Mouse (Mus musculus) limb, embryonic 10.5 days (tissue): ENCODE measurements around the gene Lonp1. TPM values are rescaled to one million over a fixed set of nuclear protein-coding genes. Genes with fewer than 3 reads are reported as not detected.
"Not testable (repeated sequence)": the region's sequence is repeated elsewhere in the genome, so short reads cannot be mapped to it uniquely, and the experiment has no call there.

Experiments used
- DNase-seq: peaks from one replicate; pipeline ENCODE4 v3.0.0-alpha.2; 2017; ENCODE audit warnings: low spot score
- H3K27ac ChIP-seq: fragments of 300-500 bp; sonication (generic); 2 replicates; pipeline ENCODE4 v1.5.1; 2016; ENCODE audit warnings: mild to moderate bottlenecking
- H3K27me3 ChIP-seq: fragments of 300-500 bp; sonication (generic); 2 replicates; pipeline ENCODE4 v1.6.1; 2016; ENCODE audit warnings: low read depth, mild to moderate bottlenecking; ENCODE audit not compliant: poor library complexity, severe bottlenecking
- H3K36me3 ChIP-seq: fragments of 300-500 bp; sonication (generic); 2 replicates; pipeline ENCODE4 v1.6.1; 2016; ENCODE audit warnings: mild to moderate bottlenecking, moderate library complexity
- H3K4me1 ChIP-seq: fragments of 300-500 bp; sonication (generic); 2 replicates; pipeline ENCODE4 v1.6.1; 2016
- H3K4me3 ChIP-seq: fragments of 300-500 bp; sonication (generic); 2 replicates; pipeline ENCODE4 v1.5.1; 2016; ENCODE audit warnings: mild to moderate bottlenecking, moderate library complexity
- H3K9me3 ChIP-seq: fragments of 300-500 bp; sonication (generic); replicated peaks from 2 replicates; pipeline ENCODE4 v1.6.1; 2016; ENCODE audit warnings: mild to moderate bottlenecking
- WGBS: fragments of 180-500 bp; shearing (Covaris S2); methylation state at CpG from one replicate; pipeline ENCODE4 v1.1.7; 2016; 5-methylcytosine and 5-hydroxymethylcytosine counted together
- polyA plus RNA-seq: library from polyadenylated mRNA; unstranded; fragments of >200 nt; fragmentation: Nextera tagmentation; extraction: Ambion mirVana; gene quantifications from 2 replicates; pipeline ENCODE4 v1.2.1, GENCODE M21; 2016

Lonp1 gene
- polyA plus RNA-seq, 1 experiment from 2014 or later: 73.2 TPM

DNA sequence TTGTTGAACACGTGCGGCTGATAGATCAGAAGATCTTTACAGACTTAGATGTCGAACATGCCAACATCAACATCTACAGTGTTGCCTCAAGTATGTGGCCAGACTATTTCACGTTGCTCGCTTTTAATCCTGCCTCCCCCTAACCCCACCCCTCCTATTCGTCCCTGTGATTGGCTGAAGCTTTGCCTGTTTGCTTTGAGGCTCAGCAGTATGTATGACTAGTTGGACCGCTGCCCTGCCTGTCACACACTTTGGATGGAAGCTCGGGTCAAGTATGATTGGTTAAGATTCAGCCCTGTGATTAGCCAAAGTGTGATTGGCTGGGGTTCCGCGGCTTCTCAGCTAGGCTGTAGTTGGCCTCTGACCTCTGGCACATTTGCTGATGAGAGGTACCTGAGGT is 25.1 kb upstream of the Lonp1 start:
- Histone ChIP-seq H3K4me3 (no peak overlapping the region), H3K27me3 (no peaks in the 10 kb centered on the region), H3K9me3 (no peaks in the 10 kb centered on the region), H3K4me1 (no peaks in the 10 kb centered on the region), H3K36me3 (no peaks in the 10 kb centered on the region), H3K27ac (no peak overlapping the region)
- WGBS: 37% methylated on average over 10 of the region's 10 CpGs
- no peak for DNase-seq

DNA sequence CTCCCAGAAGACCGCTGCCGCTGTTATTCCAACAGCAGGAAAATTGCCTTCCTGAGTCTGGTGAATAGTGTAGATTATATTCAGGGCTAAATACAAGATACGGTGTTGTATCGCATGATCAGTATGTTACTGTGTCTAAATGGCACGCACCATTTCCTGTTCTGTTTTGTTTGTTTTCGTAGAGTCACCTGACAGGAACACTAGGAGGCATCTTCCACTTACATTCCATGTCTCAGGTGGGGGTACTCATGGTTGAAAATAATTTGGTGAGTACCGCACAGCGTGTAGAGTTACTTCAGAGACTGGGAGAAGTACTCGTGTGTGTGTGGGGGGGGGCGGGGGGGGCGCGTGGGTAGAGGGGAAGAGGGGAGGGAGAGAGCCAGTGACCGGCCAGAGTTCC is 20.9 kb upstream of the Lonp1 start:
- H3K4me1 ChIP-seq: no peaks in the 10 kb centered on the region
- 74% methylated on average over 12 of the region's 13 CpGs for WGBS
- H3K4me3 ChIP-seq: no peak overlapping the region
- H3K36me3 ChIP-seq: no peaks in the 10 kb centered on the region
- H3K9me3 ChIP-seq: no peaks in the 10 kb centered on the region
- no peak for DNase-seq
- H3K27me3 ChIP-seq: no peaks in the 10 kb centered on the region
- no peak overlapping the region for H3K27ac ChIP-seq

DNA sequence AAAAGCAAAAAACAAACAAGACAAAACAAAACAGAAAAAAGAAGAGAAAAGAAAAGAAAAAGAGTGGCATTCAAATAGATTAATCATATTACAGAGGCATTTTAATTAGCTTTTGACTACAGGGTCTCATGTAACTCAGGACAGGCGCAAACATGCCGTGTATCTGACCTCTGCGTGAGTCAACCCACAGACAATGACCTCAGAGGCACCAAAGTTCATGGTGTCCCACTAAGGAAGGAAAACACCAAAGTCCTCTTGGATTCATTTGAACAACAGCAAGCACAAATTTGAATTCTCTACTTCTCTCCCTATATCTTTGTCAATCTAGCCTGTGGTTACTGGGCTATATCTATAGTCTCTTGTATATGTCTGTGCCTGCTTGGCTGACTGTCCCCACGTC is 16.6 kb upstream of the Lonp1 start:
- no peak for DNase-seq
- 81% methylated on average over 4 of the region's 4 CpGs for WGBS
- H3K27ac ChIP-seq: no peak overlapping the region
- no peaks in the 10 kb centered on the region for H3K36me3 ChIP-seq
- H3K27me3 ChIP-seq: no peaks in the 10 kb centered on the region
- no peaks in the 10 kb centered on the region for H3K9me3 ChIP-seq
- no peak overlapping the region for H3K4me3 ChIP-seq
- H3K4me1 ChIP-seq: no peaks in the 10 kb centered on the region

DNA sequence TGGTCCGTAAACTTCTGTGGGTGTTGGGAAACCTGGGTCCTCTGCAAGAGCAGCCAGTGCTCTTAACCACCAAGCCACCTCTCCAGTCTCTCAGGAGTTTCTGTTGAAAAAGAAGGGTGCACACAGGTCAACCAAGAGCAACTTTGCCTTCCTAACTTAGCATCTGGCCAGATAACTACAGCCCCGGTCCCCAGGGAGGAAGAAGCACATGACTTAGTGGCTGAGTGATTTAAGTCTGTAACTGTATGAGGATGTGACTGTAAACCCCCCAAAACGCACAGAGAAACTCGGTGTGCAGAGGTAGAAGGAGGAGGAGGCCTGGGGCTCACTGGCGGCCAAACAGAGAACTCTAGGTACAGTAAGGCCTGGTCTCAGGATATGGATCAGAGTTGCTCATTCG is 7.3 kb upstream of the Lonp1 start:
- Histone ChIP-seq H3K27me3 (no peaks in the 10 kb centered on the region), H3K9me3 (no peaks in the 10 kb centered on the region), H3K4me3 (no peak overlapping the region), H3K27ac (no peak overlapping the region), H3K36me3 (no peaks in the 10 kb centered on the region), H3K4me1 (no peaks in the 10 kb centered on the region)
- WGBS: 88% methylated on average over 6 of the region's 6 CpGs
- no peak for DNase-seq

DNA sequence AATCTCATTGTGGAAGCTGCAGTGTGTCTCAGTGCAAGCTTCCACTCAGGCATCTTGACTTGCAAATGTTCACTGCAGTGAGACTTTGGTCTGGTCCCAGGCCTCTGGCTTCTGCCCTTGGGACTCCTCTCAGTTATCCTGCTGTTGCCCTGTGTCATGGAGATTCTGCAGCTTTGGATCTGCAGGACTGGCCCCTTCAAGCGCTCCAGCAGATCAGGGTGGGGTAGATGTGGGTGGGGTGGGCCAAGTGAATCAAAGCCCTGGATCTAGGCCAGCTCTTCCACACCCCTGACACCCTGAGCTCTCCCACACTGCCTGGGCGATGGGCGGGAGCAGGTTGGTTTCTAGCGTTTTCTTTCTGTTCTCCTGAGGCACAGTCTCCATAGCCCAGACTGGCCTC is 5.1 kb upstream of the Lonp1 start:
- DNase-seq: no peak
- peaks cover 12% of the 10 kb centered on the region for H3K4me1 ChIP-seq
- H3K9me3 ChIP-seq: no peaks in the 10 kb centered on the region
- WGBS: 55% methylated on average over 4 of the region's 4 CpGs
- H3K27ac ChIP-seq: no peak overlapping the region
- no peaks in the 10 kb centered on the region for H3K27me3 ChIP-seq
- H3K4me3 ChIP-seq: no peak overlapping the region
- no peaks in the 10 kb centered on the region for H3K36me3 ChIP-seq

DNA sequence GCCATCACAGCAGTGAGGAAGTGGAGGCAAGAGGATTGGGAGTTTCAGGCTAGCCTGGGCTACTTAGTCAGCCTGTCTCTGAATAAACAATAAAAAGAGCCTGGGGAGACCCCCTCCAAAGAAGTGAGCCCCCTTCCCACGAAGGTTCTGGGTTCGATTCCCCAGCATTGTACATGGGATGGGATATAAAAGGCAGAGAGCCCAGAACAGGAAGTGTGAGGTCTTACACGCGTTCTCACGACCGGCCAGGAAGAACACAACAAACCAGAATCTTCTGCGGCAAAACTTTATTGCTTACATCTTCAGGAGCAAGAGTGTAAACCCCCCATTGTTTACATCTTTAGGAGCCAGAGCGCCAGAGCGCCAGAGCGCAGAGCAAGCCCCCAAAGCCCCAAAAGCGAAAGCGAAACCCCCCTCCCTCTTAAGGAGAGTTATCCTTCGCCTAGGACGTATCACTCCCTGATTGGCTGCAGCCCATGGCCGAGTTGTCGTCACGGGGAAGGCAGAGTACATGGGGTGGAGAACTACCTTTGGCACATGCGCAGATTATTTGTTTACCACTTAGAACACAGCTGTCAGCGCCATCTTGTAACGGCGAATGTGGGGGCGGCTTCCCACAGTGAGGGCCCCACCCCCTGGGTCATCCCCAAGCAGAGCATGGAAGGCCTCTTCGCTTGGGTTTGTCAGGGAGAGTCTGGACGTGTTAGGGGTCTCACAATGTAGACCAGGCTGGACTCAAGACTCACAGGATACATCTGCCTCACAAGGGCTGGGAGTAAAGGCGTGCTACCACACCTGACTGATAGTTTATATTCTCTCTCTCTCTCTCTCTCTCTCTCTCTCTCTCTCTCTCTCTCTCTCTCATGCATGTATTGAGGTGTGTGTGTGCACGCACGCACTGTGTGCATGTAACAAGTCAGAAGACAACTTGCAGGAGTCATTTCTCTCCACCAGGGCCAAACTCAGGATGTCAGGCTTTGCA is 3.4 kb upstream of the Lonp1 start:
- not testable (repeated sequence) for H3K27ac ChIP-seq, H3K27me3 ChIP-seq, DNase-seq, H3K9me3 ChIP-seq, H3K36me3 ChIP-seq, H3K4me3 ChIP-seq
- peaks cover 24% of the 10 kb centered on the region for H3K4me1 ChIP-seq
- WGBS: 90% methylated on average over 27 of the region's 27 CpGs

DNA sequence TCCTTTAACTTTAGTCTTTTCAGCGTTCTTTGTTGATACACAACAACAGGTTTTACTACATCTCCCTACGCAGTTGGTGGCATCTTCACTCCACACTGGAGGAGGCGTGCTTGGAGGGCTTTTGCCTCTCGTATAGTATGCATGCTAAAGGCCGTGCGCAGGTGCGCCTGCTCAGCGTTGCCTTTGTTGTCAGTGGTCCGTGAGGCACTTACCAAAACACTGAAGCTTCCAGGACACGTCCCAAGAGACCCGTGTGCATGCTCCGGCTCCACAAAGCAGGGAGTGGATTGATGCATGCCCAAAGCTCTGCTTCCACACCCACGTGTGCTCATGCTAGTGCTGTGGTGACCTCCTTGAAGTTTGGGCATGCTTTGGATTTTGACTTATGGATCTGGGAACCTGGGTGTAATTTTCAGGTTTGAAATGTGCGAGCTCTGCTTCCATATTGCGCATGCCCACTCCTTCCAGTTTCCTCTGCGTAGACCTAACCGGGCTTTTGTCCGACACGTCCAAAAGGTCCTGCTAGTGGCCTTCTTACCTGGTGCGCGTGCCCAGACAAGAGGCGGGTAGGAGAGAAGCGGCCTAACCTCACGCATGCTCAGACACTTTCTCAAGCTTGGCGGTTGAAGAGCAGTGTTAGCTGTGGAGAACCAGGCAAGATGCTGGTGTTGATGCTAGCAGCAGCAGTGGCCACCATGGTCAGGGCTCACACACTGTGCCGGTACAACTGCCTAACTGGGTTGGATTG is 1.0 kb upstream of the Lonp1 start, which contains the start of gene Catsperd:
Gene Catsperd (plus strand): TSS at position 614 of the 748 bp plus-strand sequence.
- H3K4me3 ChIP-seq: peak within 1 kb of the TSS; percentile 98
- H3K9me3 ChIP-seq: no peaks in the 10 kb centered on the region
- DNase-seq: peak; percentile 60
- peaks cover 27% of the 10 kb centered on the region for H3K36me3 ChIP-seq
- no peaks in the 10 kb centered on the region for H3K27me3 ChIP-seq
- peaks cover 29% of the 10 kb centered on the region for H3K4me1 ChIP-seq
- H3K27ac ChIP-seq: peak within 1 kb of the TSS; percentile 88
- WGBS: 8% methylated on average over 26 of the region's 26 CpGs

DNA sequence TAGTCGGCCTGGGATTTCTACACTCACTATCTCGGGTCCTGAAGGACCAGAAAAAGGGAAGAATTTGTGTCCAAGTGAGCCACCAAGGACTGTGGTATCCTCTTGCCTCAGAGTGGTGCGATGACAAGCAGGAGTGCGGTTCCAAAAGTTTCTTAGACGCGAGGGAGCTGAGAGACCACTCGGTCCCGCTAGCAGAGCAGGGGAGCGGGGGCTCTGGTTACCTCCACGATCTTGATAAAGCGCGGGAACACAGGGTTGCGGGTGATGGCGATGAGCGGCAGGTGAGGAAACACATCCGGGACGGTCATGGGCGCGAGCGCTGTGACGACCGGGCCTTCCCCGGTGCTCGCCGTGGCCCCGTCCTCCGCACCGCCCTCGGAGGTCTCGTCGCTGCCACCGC is 427 bp downstream of the Lonp1 start:
- WGBS: under 1% methylated on average over 31 of the region's 32 CpGs
- no peaks in the 10 kb centered on the region for H3K9me3 ChIP-seq
- H3K27me3 ChIP-seq: no peaks in the 10 kb centered on the region
- peak overlapping the region; percentile 98 for H3K4me3 ChIP-seq
- DNase-seq: no peak
- H3K36me3 ChIP-seq: peaks cover 42% of the 10 kb centered on the region
- peak overlapping the region; percentile 88 for H3K27ac ChIP-seq
- peaks cover 29% of the 10 kb centered on the region for H3K4me1 ChIP-seq

DNA sequence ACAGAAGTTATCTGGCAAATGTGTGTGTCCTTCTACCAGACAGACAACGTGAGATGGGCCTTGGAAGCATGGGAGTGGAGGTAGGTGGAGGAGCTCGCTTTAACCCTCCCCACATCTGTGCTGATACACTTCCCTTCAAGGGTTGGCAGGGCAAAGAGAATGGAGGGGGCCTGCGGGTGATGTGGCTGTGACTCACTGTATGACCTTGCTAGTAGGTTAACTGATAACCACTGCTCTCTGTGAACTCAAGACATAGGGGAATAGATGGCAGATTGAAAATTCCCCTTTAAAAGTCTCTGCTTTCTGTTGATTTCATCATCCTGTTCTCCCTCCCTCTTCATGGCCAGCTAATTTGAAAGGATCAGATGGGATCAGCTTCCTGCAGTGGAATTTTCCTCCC is 1.2 kb downstream of the Lonp1 start:
- DNase-seq: no peak
- 85% methylated on average over 3 of the region's 3 CpGs for WGBS
- H3K4me1 ChIP-seq: peaks cover 29% of the 10 kb centered on the region
- peak overlapping the region; percentile 98; the same call in 1 of the 2 replicates for H3K4me3 ChIP-seq
- H3K27me3 ChIP-seq: no peaks in the 10 kb centered on the region
- peaks cover 50% of the 10 kb centered on the region for H3K36me3 ChIP-seq
- H3K9me3 ChIP-seq: no peaks in the 10 kb centered on the region
- H3K27ac ChIP-seq: no peak overlapping the region

DNA sequence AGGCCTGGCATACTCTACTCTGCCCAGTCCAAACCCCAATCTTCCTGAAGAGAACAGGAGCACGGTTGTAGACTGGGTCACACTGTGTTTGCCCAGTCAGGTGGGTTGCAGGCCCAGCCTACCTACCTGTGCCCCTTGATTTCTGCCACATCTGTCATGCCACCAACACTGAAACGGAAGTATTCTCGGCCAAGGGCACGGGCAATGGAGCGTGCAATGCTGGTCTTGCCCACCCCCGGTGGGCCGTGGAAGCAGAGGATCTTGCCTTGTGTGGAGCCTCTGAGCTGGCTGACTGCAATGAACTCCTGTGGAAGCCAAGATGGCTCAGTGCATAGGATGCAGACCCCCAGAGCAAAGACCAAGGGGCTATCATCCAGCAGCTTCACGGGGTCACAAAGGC is 9.1 kb downstream of the Lonp1 start:
- peaks cover 90% of the 10 kb centered on the region for H3K36me3 ChIP-seq
- no peak overlapping the region for H3K4me3 ChIP-seq
- 96% methylated on average over 8 of the region's 8 CpGs for WGBS
- H3K4me1 ChIP-seq: peaks cover 19% of the 10 kb centered on the region
- H3K9me3 ChIP-seq: no peaks in the 10 kb centered on the region
- H3K27ac ChIP-seq: no peak overlapping the region
- no peaks in the 10 kb centered on the region for H3K27me3 ChIP-seq
- no peak for DNase-seq

DNA sequence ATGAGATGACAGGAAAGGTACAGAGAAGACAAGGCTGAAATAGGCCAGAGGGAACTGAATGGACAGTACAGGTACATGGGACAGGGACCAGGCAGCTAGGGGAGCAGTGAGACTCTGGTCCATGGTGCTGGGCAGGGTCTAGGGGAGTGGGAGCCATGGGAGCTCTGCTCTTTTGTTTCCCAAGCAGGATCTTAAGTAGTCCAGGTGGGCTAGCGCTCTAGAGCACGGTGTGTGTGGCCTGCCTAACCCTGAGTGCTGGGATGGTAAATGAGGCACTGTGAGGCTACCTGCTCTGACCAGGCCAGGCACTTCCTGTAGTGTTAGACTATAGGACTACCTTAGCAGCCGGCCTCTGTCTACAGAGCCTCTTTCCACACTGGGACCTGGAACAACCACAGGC is 10.0 kb downstream of the Lonp1 start:
- Histone ChIP-seq H3K4me1 (peaks cover 26% of the 10 kb centered on the region), H3K9me3 (no peaks in the 10 kb centered on the region), H3K36me3 (peaks cover 81% of the 10 kb centered on the region), H3K27me3 (no peaks in the 10 kb centered on the region), H3K4me3 (no peak overlapping the region), H3K27ac (no peak overlapping the region)
- DNase-seq: no peak
- 83% methylated on average over 3 of the region's 3 CpGs for WGBS

DNA sequence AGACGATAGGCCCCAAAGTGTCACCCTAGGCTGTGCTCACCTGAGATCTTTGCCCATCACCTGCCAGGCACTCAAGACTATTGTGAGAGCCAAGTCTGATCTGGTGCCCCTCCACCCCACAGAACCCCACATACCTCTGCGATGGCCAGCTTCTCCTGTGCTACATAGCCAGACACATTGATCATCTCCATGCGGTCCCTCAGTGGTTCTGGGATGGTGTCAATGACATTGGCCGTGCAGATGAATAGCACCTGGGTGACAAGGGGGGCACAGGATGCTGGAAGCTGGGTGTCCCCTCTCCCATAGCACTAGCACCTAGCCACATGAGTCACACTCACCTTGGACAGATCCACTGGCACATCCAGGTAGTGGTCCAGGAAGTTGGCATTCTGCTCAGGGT is 10.9 kb downstream of the Lonp1 start:
- H3K36me3 ChIP-seq: peaks cover 72% of the 10 kb centered on the region
- WGBS: 87% methylated on average over 4 of the region's 4 CpGs
- H3K9me3 ChIP-seq: no peaks in the 10 kb centered on the region

More for the DNA sequence above, 10.9 kb downstream of the Lonp1 start:
- DNase-seq: no peak
- Histone ChIP-seq H3K27me3 (no peaks in the 10 kb centered on the region), H3K27ac (0 out of 2 replicates have a peak overlapping the region, but pooled peaks have one; percentile 11), H3K4me3 (peak overlapping the region; percentile 80), H3K4me1 (peaks cover 31% of the 10 kb centered on the region)
